Mouse (Mus musculus): ENCODE results near the gene Pif1.

Gene Pif1

GRCm38 (mm10) chr9:65586406-65587269 is at the start of gene Pif1:
Pif1 (plus strand) TSS chr9:65587160.
- DNase-seq (ENCODE audit: low read depth): peak; percentile 86

GRCm38 (mm10) chr9:65537901-65538630 is 48.9 kb upstream of the Pif1 start:
- DNase-seq (ENCODE audit: low read depth): no peak

- peak; percentile 81 for DNase-seq (ENCODE audit: low read depth)
These were observed 47.3 kb upstream of the Pif1 start for GRCm38 (mm10) chr9:65539697-65540096.

GRCm38 (mm10) chr9:65541126-65542068 is 45.6 kb upstream of the Pif1 start:
- peak; percentile 93 for DNase-seq (ENCODE audit: low read depth)

- DNase-seq (ENCODE audit: low read depth): peak; percentile 31
These were observed 44.8 kb upstream of the Pif1 start for GRCm38 (mm10) chr9:65542111-65542524.

GRCm38 (mm10) chr9:65545635-65546412 is 41.1 kb upstream of the Pif1 start:
- peak; percentile 56 for DNase-seq (ENCODE audit: low read depth)

- peak; percentile 47 for DNase-seq (ENCODE audit: low read depth)
These were observed 40.6 kb upstream of the Pif1 start for GRCm38 (mm10) chr9:65546413-65546695.

GRCm38 (mm10) chr9:65547111-65547510 is 39.8 kb upstream of the Pif1 start:
- no peak for DNase-seq (ENCODE audit: low read depth)

GRCm38 (mm10) chr9:65547844-65548243 is 39.1 kb upstream of the Pif1 start:
- no peak for DNase-seq (ENCODE audit: low read depth)

- DNase-seq (ENCODE audit: low read depth): no peak
These were observed 38.6 kb upstream of the Pif1 start for GRCm38 (mm10) chr9:65548311-65548710.

GRCm38 (mm10) chr9:65549139-65549538 is 37.8 kb upstream of the Pif1 start:
- DNase-seq (ENCODE audit: low read depth): peak; percentile 34

- no peak for DNase-seq (ENCODE audit: low read depth)
These were observed 37.3 kb upstream of the Pif1 start for GRCm38 (mm10) chr9:65549643-65550042.

GRCm38 (mm10) chr9:65550079-65550831 is 36.7 kb upstream of the Pif1 start:
- peak; percentile 66 for DNase-seq (ENCODE audit: low read depth)

GRCm38 (mm10) chr9:65551035-65551434 is 35.9 kb upstream of the Pif1 start:
- DNase-seq (ENCODE audit: low read depth): peak; percentile 98

- DNase-seq (ENCODE audit: low read depth): no peak
These were observed 34.8 kb upstream of the Pif1 start for GRCm38 (mm10) chr9:65552141-65552540.

- DNase-seq (ENCODE audit: low read depth): no peak
These were observed 34.2 kb upstream of the Pif1 start for GRCm38 (mm10) chr9:65552711-65553110.

GRCm38 (mm10) chr9:65555001-65555405 is 32.0 kb upstream of the Pif1 start:
- DNase-seq (ENCODE audit: low read depth): peak; percentile 35

- no peak for DNase-seq (ENCODE audit: low read depth)
These were observed 31.3 kb upstream of the Pif1 start for GRCm38 (mm10) chr9:65555621-65556020.

GRCm38 (mm10) chr9:65556349-65556748 is 30.6 kb upstream of the Pif1 start:
- DNase-seq (ENCODE audit: low read depth): no peak

GRCm38 (mm10) chr9:65556979-65557378 is 30.0 kb upstream of the Pif1 start:
- no peak for DNase-seq (ENCODE audit: low read depth)

- DNase-seq (ENCODE audit: low read depth): no peak
These were observed 28.2 kb upstream of the Pif1 start for GRCm38 (mm10) chr9:65558806-65559205.

All from NIH3T3 (cell line).